Mouse (Mus musculus) lung, postnatal 25 days (tissue): ENCODE measurements around the gene Kmt5b.

Experiments
- DNase-seq: peaks from one replicate; pipeline ENCODE4 v3.0.0; 2022; ENCODE audit warnings: low spot score

The Kmt5b gene

GRCm38 (mm10) chr19:3768697-3769383 lies 1.6 kb downstream of the Kmt5b start:
- DNase-seq, result peak; percentile 94

- DNase-seq, result no peak
Observed at GRCm38 (mm10) chr19:3769533-3769932, 2.3 kb downstream of the Kmt5b start.

- DNase-seq, result no peak
Observed at GRCm38 (mm10) chr19:3774159-3774558, 6.9 kb downstream of the Kmt5b start.

GRCm38 (mm10) chr19:3778713-3779112 lies 11.5 kb downstream of the Kmt5b start:
- no peak for DNase-seq

GRCm38 (mm10) chr19:3790077-3790476 lies 22.9 kb downstream of the Kmt5b start:
- DNase-seq, result no peak

GRCm38 (mm10) chr19:3805526-3805925 lies 38.3 kb downstream of the Kmt5b start:
- no peak for DNase-seq

- peak; percentile 77 for DNase-seq
Observed at GRCm38 (mm10) chr19:3810536-3811233, 43.5 kb downstream of the Kmt5b start.

- no peak for DNase-seq
Observed at GRCm38 (mm10) chr19:3814461-3814860, 47.2 kb downstream of the Kmt5b start.

- no peak for DNase-seq
Observed at GRCm38 (mm10) chr19:3815824-3816223, 48.6 kb downstream of the Kmt5b start.

- no peak for DNase-seq
Observed at GRCm38 (mm10) chr19:3819080-3819479, 51.9 kb downstream of the Kmt5b start.

GRCm38 (mm10) chr19:3819899-3820444 lies 52.8 kb downstream of the Kmt5b start:
- no peak for DNase-seq

- DNase-seq, result no peak
Observed at GRCm38 (mm10) chr19:3825044-3825443, 57.8 kb downstream of the Kmt5b start.

- no peak for DNase-seq
Observed at GRCm38 (mm10) chr19:3829863-3830262, 62.6 kb downstream of the Kmt5b start.

GRCm38 (mm10) chr19:3831716-3832115 lies 64.5 kb downstream of the Kmt5b start:
- DNase-seq, result no peak

- peak; percentile 90 for DNase-seq
Observed at GRCm38 (mm10) chr19:3832851-3833353, 65.7 kb downstream of the Kmt5b start.

- no peak for DNase-seq
Observed at GRCm38 (mm10) chr19:3834301-3834700, 67.1 kb downstream of the Kmt5b start.

- DNase-seq, result no peak
Observed at GRCm38 (mm10) chr19:3836791-3837190, 69.6 kb downstream of the Kmt5b start.

GRCm38 (mm10) chr19:3838931-3839330 lies 71.7 kb downstream of the Kmt5b start:
- no peak for DNase-seq

- no peak for DNase-seq
Observed at GRCm38 (mm10) chr19:3839686-3840085, 72.5 kb downstream of the Kmt5b start.

- peak; percentile 66 for DNase-seq
Observed at GRCm38 (mm10) chr19:3840214-3840651, 73.0 kb downstream of the Kmt5b start.

- DNase-seq, result peak; percentile 25
Observed at GRCm38 (mm10) chr19:3840685-3841084, 73.5 kb downstream of the Kmt5b start.

- peak; percentile 88 for DNase-seq
Observed at GRCm38 (mm10) chr19:3842359-3843148, 75.3 kb downstream of the Kmt5b start.
